Mouse (Mus musculus) Patski (cell line): ENCODE measurements at regions not wholly inside any gene's neighbourhood (a gene's known extent, or its start where the extent isn't known, plus 50 kb on each side); places are given as distances from the start of the nearest gene placed in this dataset.

Source experiments
- ATAC-seq: fragments of 100-300 bp; one replicate; pipeline ENCODE4 v1.8.0; 2021
- CTCF ChIA-PET: fragments of 350-600 bp; sonication (Branson Sonifier 250); formaldehyde crosslinking; loops from one replicate; lab custom pipeline; 2022; ENCODE audit warnings: inconsistent platforms; lab: Charles Lee
- POLR2A ChIA-PET: fragments of 350-600 bp; sonication (Branson Sonifier 250); formaldehyde crosslinking; loops from one replicate; lab custom pipeline; 2022; ENCODE audit warnings: antibody characterized with exemption, inconsistent platforms; lab: Charles Lee
- DNase-seq: peaks from one replicate; pipeline ENCODE4 v3.0.0-alpha.2; 2011; ENCODE audit warnings: low read depth, low spot score
- H3K27me3 ChIP-seq: fragments of 371-371 bp; one replicate; pipeline ENCODE4 v1.5.1; 2021
- CTCF ChIP-seq: fragments of 100-300 bp; IDR thresholded peaks from one replicate; pipeline ENCODE4 v1.5.1; 2021
- in situ Hi-C: fragments of 300-500 bp; cut with MboI; formaldehyde crosslinking; loops from 3 replicates; pipeline ENCODE4 v1.11.1; 2018; ENCODE audit warnings: low pct_unique_long_range_greater_than_20kb, mixed read lengths

DNA sequence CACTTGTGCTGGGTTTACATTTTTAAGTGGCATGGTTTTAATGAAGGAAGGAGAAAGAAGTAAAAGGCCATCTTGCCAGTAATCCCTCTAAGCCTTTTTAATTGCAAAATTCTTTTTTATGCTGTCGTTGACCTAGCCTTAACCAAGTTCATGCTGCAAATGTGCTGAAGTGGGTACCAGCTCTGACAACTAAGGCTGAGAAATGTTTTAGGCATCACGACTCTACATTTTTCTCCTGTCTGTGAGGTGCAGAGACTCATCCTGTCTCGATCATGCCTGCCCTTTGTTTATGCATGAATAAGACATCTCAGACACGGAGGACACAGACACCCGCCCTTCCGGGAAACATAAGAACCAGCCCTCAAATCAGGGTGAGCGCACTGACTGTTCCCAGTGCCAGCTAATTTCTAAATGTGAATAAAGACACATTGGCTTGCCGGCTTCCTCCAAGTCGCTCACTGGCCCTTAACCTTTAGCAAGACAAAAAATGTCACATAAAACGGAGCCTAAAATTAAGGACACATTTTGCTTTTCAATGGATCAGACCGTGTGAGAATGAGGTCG, 115.5 kb upstream of the Noct start:
- in situ Hi-C loops = loop anchor here (25.0 kb wide), 1 partner anchor 1021 kb away; no protein-coding TSS in a partner anchor
- H3K27me3 ChIP-seq = no peaks in the 10 kb centered on the region
- no peak for TF ChIP-seq CTCF
- ChIA-PET CTCF (no interaction called here), POLR2A (no interaction called here)
- ATAC-seq (peak; percentile 51), DNase-seq (no peak)

- POLR2A ChIA-PET = no interaction called here
- no peak for TF ChIP-seq CTCF
- no peak for ATAC-seq
- H3K27me3 ChIP-seq = no peaks in the 10 kb centered on the region
- in situ Hi-C loops = loop anchor here (25.0 kb wide), 1 partner anchor 1024 kb away; no protein-coding TSS in a partner anchor
- CTCF ChIA-PET = interaction anchor here (1.3 kb wide), 1 partner anchor 12 kb away, joined by 4 read pairs; no protein-coding TSS in a partner anchor
- DNase-seq = no peak
Measured at GRCm38 (mm10) chr3:51111241-51111640, 113.0 kb upstream of the Noct start.

GRCm38 (mm10) chr3:51112351-51112750, 111.9 kb upstream of the Noct start:
- ChIA-PET CTCF (interaction anchor here (0.6 to 2.0 kb wide), 3 partner anchors 10 to 1448 kb away, joined by 3 to 8 read pairs (median 3); no protein-coding TSS in a partner anchor), POLR2A (no interaction called here)
- in situ Hi-C loops = loop anchor here (25.0 kb wide), 1 partner anchor 1025 kb away; no protein-coding TSS in a partner anchor

GRCm38 (mm10) chr3:51115921-51116320, 108.3 kb upstream of the Noct start:
- H3K27me3 ChIP-seq = no peaks in the 10 kb centered on the region
- TF ChIP-seq CTCF = no peak
- ATAC-seq (no peak), DNase-seq (no peak)
- CTCF ChIA-PET = no interaction called here
- POLR2A ChIA-PET = no interaction called here
- in situ Hi-C loops = loop anchor here (5.0 to 25.0 kb wide), 2 partner anchors 209 to 1029 kb away; no protein-coding TSS in a partner anchor

More at GRCm38 (mm10) chr3:51112351-51112750, 111.9 kb upstream of the Noct start:
- no peaks in the 10 kb centered on the region for H3K27me3 ChIP-seq
- DNase-seq (no peak), ATAC-seq (no peak)
- TF ChIP-seq CTCF = no peak

DNA sequence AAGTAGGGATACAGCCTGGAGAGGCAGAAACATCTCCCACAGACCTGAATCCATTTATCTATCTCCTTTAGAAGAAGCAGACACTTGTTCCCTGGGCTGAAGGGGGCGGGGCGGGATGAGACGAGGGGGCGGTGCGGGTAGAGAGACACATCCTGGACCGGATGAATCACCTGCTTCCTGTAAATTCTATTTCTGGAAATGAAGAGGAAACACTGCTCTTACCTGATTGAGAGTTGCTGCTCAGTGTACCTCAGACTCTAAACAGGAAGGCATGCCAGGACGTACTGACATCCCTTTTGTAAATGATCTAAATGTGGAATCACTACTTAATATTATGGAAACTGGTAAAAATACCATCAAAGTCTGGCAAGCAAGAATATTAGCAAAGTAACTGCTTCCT, 105.5 kb upstream of the Noct start:
- no peak for DNase-seq

DNA sequence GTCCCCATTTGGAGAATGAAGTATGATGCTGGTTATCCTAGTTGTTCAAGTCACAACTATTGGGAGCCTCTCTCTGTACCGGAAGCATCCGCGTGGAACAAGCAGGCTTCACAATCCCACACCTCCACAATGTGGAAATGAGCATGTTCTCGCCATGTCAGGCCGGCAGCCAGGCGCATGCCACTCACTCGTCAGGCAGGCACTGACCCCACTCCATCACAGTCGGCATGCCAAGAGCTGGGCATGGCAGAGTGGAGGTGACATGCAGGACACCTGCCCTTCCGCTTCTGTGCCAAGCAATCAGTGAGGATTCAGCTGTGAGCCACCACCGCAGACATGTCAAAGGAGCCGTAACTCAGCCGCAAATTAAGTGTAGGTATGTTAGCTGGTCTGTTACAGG, 103.7 kb upstream of the Noct start:
- in situ Hi-C loops = loop anchor here (5.0 to 25.0 kb wide), 3 partner anchors 726 to 1033 kb away; no protein-coding TSS in a partner anchor
- ATAC-seq = no peak
- peaks cover 4% of the 10 kb centered on the region for H3K27me3 ChIP-seq
- TF ChIP-seq CTCF = no peak
- ChIA-PET POLR2A (no interaction called here), CTCF (interaction anchor here (2.0 to 2.1 kb wide), 2 partner anchors 215 to 815 kb away, joined by 8 to 10 read pairs; no protein-coding TSS in a partner anchor)
- no peak for DNase-seq

More for the DNA sequence above, 105.5 kb upstream of the Noct start:
- ChIA-PET CTCF (interaction anchor here (0.7 kb wide), 1 partner anchor 20 kb away, joined by 3 read pairs; no protein-coding TSS in a partner anchor), POLR2A (interaction anchor here (0.6 kb wide), 1 partner anchor 818 kb away, joined by 4 read pairs; no protein-coding TSS in a partner anchor)
- H3K27me3 ChIP-seq = no peaks in the 10 kb centered on the region
- in situ Hi-C loops = loop anchor here (5.0 to 25.0 kb wide), 2 partner anchors 211 to 1031 kb away; no protein-coding TSS in a partner anchor
- no peak for TF ChIP-seq CTCF
- ATAC-seq = no peak

GRCm38 (mm10) chr3:51121703-51122540, 102.3 kb upstream of the Noct start:
- peak; percentile 54 for ATAC-seq
- POLR2A ChIA-PET = interaction anchor here (0.6 kb wide), 1 partner anchor 1365 kb away, joined by 3 read pairs; no protein-coding TSS in a partner anchor
- in situ Hi-C loops = loop anchor here (5.0 to 25.0 kb wide), 3 partner anchors 727 to 1035 kb away; no protein-coding TSS in a partner anchor

GRCm38 (mm10) chr3:51122541-51122935, 101.7 kb upstream of the Noct start:
- in situ Hi-C loops = loop anchor here (5.0 to 25.0 kb wide), 3 partner anchors 728 to 1035 kb away; no protein-coding TSS in a partner anchor
- DNase-seq = no peak
- H3K27me3 ChIP-seq = peaks cover 4% of the 10 kb centered on the region
- no peak for TF ChIP-seq CTCF
- ATAC-seq = no peak
- ChIA-PET POLR2A (no interaction called here), CTCF (interaction anchor here (0.8 to 2.1 kb wide), 9 partner anchors 10 to 817 kb away, joined by 3 to 10 read pairs (median 7); no protein-coding TSS in a partner anchor)

More at GRCm38 (mm10) chr3:51121703-51122540, 102.3 kb upstream of the Noct start:
- TF ChIP-seq CTCF = peak; percentile 94
- peaks cover 4% of the 10 kb centered on the region for H3K27me3 ChIP-seq
- CTCF ChIA-PET = interaction anchor here (0.6 to 2.1 kb wide), 12 partner anchors 9 to 817 kb away, joined by 3 to 10 read pairs (median 4); no protein-coding TSS in a partner anchor
- peak; percentile 27 for DNase-seq

- ATAC-seq = no peak
- POLR2A ChIA-PET = interaction anchor here (0.6 to 0.7 kb wide), 2 partner anchors 13 to 50 kb away, joined by 3 to 5 read pairs; no protein-coding TSS in a partner anchor
- CTCF ChIA-PET = no interaction called here
- no peak for TF ChIP-seq CTCF
- in situ Hi-C loops = loop anchor here (10.0 kb wide), 1 partner anchor 733 kb away; no protein-coding TSS in a partner anchor
- no peak for DNase-seq
- peaks cover 4% of the 10 kb centered on the region for H3K27me3 ChIP-seq
Measured at GRCm38 (mm10) chr3:51127875-51128274, 96.4 kb upstream of the Noct start.
